Mouse (Mus musculus) brown adipose tissue, adult 24 weeks (tissue): ENCODE results near the gene Ppp1r14b. TPM values are rescaled to one million over a fixed set of nuclear protein-coding genes. Genes with fewer than 3 reads are reported as not detected.

ENCODE experiments used
- H3K27ac ChIP-seq: fragments of 200-500 bp; replicated peaks from 2 replicates; pipeline ENCODE4 v1.5.1; 2012; ENCODE audit warnings: low read depth, mild to moderate bottlenecking, low read length
- H3K4me1 ChIP-seq: fragments of 200-500 bp; 2 replicates; pipeline ENCODE4 v1.6.1; 2012; ENCODE audit warnings: low read length, mixed read lengths; ENCODE audit not compliant: control insufficient read depth, insufficient read depth, insufficient read length
- H3K4me3 ChIP-seq: fragments of 200-500 bp; 2 replicates; pipeline ENCODE4 v1.5.1; 2012; ENCODE audit warnings: low read depth, mild to moderate bottlenecking, low read length, moderate library complexity; ENCODE audit not compliant: insufficient read depth
- polyA plus RNA-seq: library from polyadenylated mRNA; stranded (reverse); fragments of >200 nt; gene quantifications from 2 replicates; pipeline ENCODE4 v1.2.4, GENCODE M21; 2012; ENCODE audit not compliant: missing spikeins, insufficient read depth, insufficient read length

Gene Ppp1r14b
- 210 and 250 TPM in 2 replicates for polyA plus RNA-seq

DNA sequence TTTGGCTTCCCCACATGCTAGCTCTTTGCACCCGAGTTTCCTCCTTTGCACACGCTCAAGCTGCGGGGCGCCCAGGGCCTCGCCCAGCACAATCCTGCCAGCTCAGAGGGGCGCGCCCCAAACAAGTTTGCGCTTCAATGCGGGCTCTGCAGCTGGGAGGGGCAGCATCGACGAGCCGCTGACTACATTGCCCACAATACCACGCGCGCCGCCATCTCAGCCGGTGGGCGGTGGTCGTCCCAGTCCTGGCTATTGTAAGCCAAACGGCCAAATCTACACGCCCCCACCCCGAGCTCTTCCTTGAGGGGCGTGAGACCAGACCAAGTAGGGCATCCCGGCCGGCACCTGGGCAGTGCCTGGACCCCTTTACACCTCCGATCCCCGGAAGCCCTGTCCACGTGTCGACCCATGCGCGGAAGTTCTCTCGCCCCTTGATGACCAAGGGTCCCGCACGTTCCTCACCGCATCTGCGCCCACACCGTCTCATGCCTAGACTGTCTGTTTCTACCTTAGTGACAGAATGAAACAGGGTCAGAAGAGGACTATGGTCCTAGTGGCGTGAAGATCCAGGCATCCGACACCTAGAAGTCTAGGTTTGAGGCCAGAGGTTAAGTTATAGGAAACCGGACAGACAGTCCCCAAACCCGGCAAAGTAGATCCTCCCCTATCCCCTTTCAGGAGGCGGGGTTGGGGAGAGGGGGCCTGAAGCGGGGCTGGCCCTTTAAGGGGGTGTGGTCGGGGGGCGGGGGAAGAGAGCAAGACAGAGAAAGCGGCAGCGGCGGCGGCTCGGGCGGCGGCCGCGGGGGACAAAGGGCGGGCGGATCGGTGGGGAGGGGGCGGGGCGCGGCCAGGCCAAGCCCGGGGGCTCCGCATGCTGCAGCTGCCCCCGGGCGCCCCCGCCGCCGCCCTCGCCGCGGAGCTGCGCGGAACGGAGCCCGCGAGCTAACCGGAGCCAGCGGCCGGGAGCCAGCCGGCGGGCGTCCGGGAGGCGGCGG lies at the start of gene Ppp1r14b:
Gene Ppp1r14b (plus strand): TSS at position 758 of the 995 bp plus-strand sequence.
- no peaks in the 10 kb centered on the region; the same call in 1 of the 2 replicates for H3K4me1 ChIP-seq
- H3K4me3 ChIP-seq, result peak within 1 kb of the TSS; percentile 80
- H3K27ac ChIP-seq, result peak within 1 kb of the TSS; percentile 92

GRCm38 (mm10) chr19:6925307-6925573 lies 49.5 kb upstream of the Ppp1r14b start, which contains the start of gene Catsperz:
Gene Catsperz, minus strand, starts transcription at chr19:6925380.
- peak within 1 kb of the TSS; percentile 25 for H3K4me3 ChIP-seq
- H3K27ac ChIP-seq, result no peak within 1 kb of the TSS
- H3K4me1 ChIP-seq, result peaks cover 8% of the 10 kb centered on the region

- no peak overlapping the region for H3K4me3 ChIP-seq
- no peak overlapping the region for H3K27ac ChIP-seq
- H3K4me1 ChIP-seq, result peaks cover 8% of the 10 kb centered on the region
Measured at GRCm38 (mm10) chr19:6925611-6926329, 49.0 kb upstream of the Ppp1r14b start.

GRCm38 (mm10) chr19:6926559-6927255 lies 48.1 kb upstream of the Ppp1r14b start:
- peaks cover 8% of the 10 kb centered on the region for H3K4me1 ChIP-seq
- H3K27ac ChIP-seq, result no peak overlapping the region
- peak overlapping the region; percentile 6; the same call in 1 of the 2 replicates for H3K4me3 ChIP-seq

- Histone ChIP-seq H3K4me3 (no peak overlapping the region), H3K4me1 (peaks cover 10% of the 10 kb centered on the region), H3K27ac (no peak overlapping the region)
Measured at GRCm38 (mm10) chr19:6928080-6928479, 46.7 kb upstream of the Ppp1r14b start.

- H3K4me3 ChIP-seq, result no peak overlapping the region
- H3K27ac ChIP-seq, result no peak overlapping the region
- H3K4me1 ChIP-seq, result peaks cover 13% of the 10 kb centered on the region
Measured at GRCm38 (mm10) chr19:6931002-6931401, 43.8 kb upstream of the Ppp1r14b start.

DNA sequence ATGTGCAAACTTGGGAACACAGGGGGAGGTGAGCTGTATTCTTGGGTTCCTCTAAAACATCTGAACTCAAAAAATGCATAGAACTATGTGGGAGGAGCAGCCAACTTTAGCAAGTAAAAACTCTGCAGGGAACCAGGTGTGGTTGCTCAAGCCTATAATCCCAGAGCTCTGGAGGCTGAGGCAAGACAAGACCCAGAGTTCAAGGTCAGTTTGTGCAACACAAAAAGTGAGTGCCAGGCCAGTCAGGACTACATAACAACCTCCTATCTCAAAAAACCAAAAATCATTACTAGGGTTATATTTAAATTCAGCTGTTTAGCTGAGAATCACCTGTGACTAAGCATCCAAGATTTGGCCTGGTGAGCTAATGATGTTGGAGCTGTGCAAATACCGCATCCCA lies 42.8 kb upstream of the Ppp1r14b start:
- Histone ChIP-seq H3K27ac (no peak overlapping the region), H3K4me1 (peaks cover 12% of the 10 kb centered on the region; the same call in 1 of the 2 replicates), H3K4me3 (no peak overlapping the region)

GRCm38 (mm10) chr19:6933102-6933435 lies 41.7 kb upstream of the Ppp1r14b start:
- no peak overlapping the region for H3K4me3 ChIP-seq
- no peak overlapping the region for H3K27ac ChIP-seq
- H3K4me1 ChIP-seq, result peaks cover 12% of the 10 kb centered on the region; the same call in 1 of the 2 replicates

- Histone ChIP-seq H3K27ac (no peak overlapping the region), H3K4me1 (peaks cover 12% of the 10 kb centered on the region; the same call in 1 of the 2 replicates), H3K4me3 (peak overlapping the region; percentile 47)
Measured at GRCm38 (mm10) chr19:6933436-6934194, 41.2 kb upstream of the Ppp1r14b start.

GRCm38 (mm10) chr19:6934195-6934977 lies 40.4 kb upstream of the Ppp1r14b start, which contains the start of gene Kcnk4:
Gene Kcnk4, minus strand, starts transcription at chr19:6934515.
- Histone ChIP-seq H3K27ac (no peak within 1 kb of the TSS), H3K4me1 (peaks cover 12% of the 10 kb centered on the region; the same call in 1 of the 2 replicates), H3K4me3 (peak within 1 kb of the TSS; percentile 47)

DNA sequence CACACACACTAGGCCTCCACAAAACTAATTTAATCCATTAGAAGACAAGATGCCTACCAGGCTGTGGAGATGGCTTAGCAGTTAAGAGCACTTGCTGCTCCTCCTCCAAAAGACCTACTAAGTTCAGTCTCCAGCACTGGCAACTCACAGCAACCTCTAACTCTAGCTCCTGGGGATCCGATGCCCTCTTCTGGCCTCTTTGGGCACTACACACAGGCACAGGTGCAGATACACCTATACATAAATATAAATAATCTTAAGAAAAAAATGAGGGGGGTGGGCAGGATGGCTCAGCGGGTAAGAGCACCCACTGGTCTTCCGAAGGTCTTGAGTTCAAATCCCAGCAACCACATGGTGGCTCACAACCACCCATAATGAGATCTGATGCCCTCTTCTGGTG lies 38.5 kb upstream of the Ppp1r14b start:
- H3K4me1 ChIP-seq, result peaks cover 17% of the 10 kb centered on the region; the same call in 1 of the 2 replicates
- no peak overlapping the region for H3K4me3 ChIP-seq
- no peak overlapping the region for H3K27ac ChIP-seq

- Histone ChIP-seq H3K4me3 (no peak overlapping the region), H3K4me1 (peaks cover 14% of the 10 kb centered on the region; the same call in 1 of the 2 replicates), H3K27ac (no peak overlapping the region)
Measured at GRCm38 (mm10) chr19:6937541-6938465, 37.0 kb upstream of the Ppp1r14b start.
